Mouse (Mus musculus) ES-Bruce4 (cell line): ENCODE results near the gene Hist2h2ab.

ENCODE experiments used
- CTCF ChIP-seq: IDR thresholded peaks from one replicate; pipeline ENCODE4 v1.8.1; 2011; ENCODE audit warnings: low read depth, low read length
- EP300 ChIP-seq: IDR thresholded peaks from 2 replicates; pipeline ENCODE4 v1.6.1; 2011; ENCODE audit warnings: low read depth, low read length; ENCODE audit not compliant: insufficient read depth
- POLR2A ChIP-seq: IDR thresholded peaks from one replicate; pipeline ENCODE4 v1.8.1; 2011; ENCODE audit warnings: low read length; ENCODE audit not compliant: insufficient read depth

DNA sequence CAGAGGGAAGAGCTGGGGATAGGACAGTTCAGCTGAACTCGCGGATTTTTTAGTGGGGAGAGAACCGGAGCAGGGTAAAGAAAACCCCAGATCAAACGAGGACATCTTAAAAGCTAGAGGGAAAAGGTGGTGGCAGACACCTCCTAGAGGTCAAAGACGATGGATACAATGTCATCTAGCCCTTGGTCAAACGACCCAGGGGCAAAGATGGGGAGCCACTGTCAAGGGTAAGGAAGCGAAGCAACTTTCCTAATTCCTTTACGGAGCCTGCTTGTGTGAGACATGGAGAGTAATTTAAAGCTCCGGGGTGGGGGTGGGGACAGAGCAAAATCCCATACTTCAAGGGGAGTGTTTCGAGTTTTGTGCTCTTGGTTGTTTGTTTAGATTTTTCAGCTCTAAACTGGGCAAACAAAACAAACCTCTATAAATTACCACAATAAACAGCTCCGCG is 449 bp upstream of the Hist2h2ab start:
- TF ChIP-seq CTCF (no peak), EP300 (no peak), POLR2A (no peak)
